Mouse (Mus musculus) left cerebral cortex, postnatal 4 days (tissue): ENCODE measurements around the gene Zbtb20. TPM values are rescaled to one million over a fixed set of nuclear protein-coding genes. Genes with fewer than 3 reads are reported as not detected.

Source experiments
- DNase-seq: peaks from one replicate; pipeline ENCODE4 v3.0.0-alpha.2; 2022
- intact Hi-C: fragments of 180-260 bp; cut with DNase I; formaldehyde crosslinking; loops from one replicate; pipeline ENCODE4 v1.15.1; 2025
- total RNA-seq, 2 experiments: library from RNA; stranded (reverse); gene quantifications; 2 replicates each; pipeline ENCODE4 v1.2.3; 2021

Gene Zbtb20
- total RNA-seq, 2 experiments from 2014 or later, result 93.5 to 99.9 TPM

DNA sequence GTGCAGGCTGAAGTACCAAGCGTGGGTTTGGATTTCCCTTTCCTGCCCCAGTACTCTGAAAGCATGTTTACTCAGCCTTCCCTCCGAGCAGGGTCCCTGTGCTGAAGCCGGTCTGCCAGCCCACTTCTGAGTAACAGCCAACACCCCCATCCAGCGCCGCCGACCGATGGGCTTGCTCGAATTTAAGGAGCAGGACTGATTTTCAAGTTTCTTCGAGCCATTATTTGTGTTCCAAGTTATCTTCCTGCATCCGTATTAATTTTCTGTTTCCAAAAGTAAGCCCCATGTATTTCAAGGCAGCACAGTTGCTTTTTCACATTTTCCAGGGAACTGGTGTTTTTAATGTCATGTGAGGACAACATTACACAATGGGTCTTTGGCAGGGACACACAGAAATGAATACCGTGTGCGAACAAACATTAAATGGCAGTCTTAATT, 664.0 kb downstream of the Zbtb20 start:
- DNase-seq, result peak; percentile 21
- intact Hi-C loops, result no loop called here

- DNase-seq, result no peak
These were observed 664.4 kb downstream of the Zbtb20 start for GRCm38 (mm10) chr16:43540108-43540507.

GRCm38 (mm10) chr16:43540546-43541167, 665.0 kb downstream of the Zbtb20 start:
- intact Hi-C loops, result no loop called here
- DNase-seq, result no peak

More at GRCm38 (mm10) chr16:43540108-43540507, 664.4 kb downstream of the Zbtb20 start:
- intact Hi-C loops, result no loop called here

DNA sequence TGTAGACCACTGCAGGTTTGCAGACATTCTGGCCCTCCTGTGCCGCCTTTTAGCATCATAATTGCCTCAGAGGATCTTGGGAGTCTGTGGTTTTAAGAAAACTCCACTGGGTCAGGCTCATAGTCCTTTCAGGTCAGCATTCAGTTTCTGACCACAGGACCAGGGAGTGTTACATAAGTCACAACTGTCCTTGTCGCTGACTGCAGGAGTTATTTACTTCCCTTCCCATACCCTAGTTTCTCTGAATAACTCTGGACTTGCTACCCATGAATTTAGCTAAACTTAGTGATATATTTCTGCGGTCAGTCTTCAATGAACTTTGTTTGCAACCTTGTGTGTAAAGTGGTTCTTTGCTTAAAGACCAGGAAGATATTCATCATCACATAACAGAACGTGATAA, 669.6 kb downstream of the Zbtb20 start:
- intact Hi-C loops, result no loop called here
- no peak for DNase-seq

- intact Hi-C loops, result no loop called here
- no peak for DNase-seq
These were observed 671.9 kb downstream of the Zbtb20 start for GRCm38 (mm10) chr16:43547323-43548180.

GRCm38 (mm10) chr16:43548774-43549173, 673.1 kb downstream of the Zbtb20 start:
- DNase-seq, result no peak
- intact Hi-C loops, result no loop called here

- intact Hi-C loops, result no loop called here
- no peak for DNase-seq
These were observed 673.9 kb downstream of the Zbtb20 start for GRCm38 (mm10) chr16:43549425-43550089.

GRCm38 (mm10) chr16:43552443-43552842, 676.8 kb downstream of the Zbtb20 start:
- intact Hi-C loops, result no loop called here
- DNase-seq, result no peak

DNA sequence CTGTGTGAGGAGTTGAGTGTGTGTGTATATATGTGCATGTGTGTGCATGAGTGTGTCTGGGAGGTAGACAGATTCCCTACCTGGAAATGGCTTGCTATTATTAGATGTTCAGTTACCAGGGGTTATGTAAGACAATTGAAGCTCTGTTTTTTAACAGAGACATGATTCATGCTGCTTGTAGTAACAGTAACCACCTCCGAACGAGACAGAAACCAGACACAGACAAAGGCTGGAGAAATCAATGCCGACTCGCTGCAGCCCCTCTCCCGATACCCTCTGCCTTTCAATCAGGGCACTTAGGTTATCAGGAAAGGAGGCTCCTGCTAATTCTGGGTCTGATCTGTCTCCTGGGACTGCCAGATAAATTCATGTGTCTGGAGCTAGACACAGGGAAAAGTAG, 681.7 kb downstream of the Zbtb20 start:
- intact Hi-C loops, result no loop called here
- no peak for DNase-seq

GRCm38 (mm10) chr16:43561330-43561729, 685.6 kb downstream of the Zbtb20 start:
- no peak for DNase-seq
- intact Hi-C loops, result no loop called here

GRCm38 (mm10) chr16:43561956-43562355, 686.3 kb downstream of the Zbtb20 start:
- intact Hi-C loops, result no loop called here
- DNase-seq, result no peak

DNA sequence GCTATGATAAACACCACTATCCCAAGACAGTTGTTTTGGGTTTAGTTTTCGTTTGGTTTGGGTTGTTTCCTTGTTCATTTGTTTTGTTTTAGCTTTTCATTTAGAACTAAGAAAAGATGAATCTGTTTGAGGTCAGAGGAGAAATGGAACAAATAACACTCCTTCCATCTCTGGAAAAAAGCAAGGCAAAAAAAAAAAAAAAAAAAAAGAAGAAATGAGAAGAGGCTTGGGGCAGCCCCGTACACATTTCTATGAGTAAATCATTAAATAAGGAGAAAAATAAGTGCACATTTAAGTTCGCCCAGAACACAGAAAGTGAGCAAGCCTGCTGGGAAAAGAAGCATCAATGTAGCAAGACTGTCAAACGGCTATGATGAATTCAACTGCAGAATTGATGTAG, 690.2 kb downstream of the Zbtb20 start:
- intact Hi-C loops, result no loop called here
- DNase-seq, result no peak

DNA sequence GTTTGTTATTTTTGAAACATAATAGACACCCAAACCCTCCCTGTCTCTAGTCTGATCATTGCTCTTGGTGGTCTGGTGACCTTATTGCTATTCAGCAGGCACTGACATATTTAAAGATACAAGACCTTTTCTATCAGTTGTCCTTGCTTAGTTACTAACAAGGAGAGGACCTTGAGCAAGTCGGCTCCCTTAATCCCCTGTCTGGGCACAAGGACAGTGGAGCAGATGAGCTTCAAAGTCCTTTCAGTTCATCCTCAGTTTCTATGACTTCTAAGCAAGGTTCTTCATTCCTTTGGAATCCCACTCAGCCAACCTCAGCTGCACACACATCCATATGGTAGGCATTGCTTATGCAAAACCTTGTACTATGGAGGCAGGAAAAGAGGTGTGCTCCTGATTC, 690.8 kb downstream of the Zbtb20 start:
- intact Hi-C loops, result no loop called here
- DNase-seq, result no peak

DNA sequence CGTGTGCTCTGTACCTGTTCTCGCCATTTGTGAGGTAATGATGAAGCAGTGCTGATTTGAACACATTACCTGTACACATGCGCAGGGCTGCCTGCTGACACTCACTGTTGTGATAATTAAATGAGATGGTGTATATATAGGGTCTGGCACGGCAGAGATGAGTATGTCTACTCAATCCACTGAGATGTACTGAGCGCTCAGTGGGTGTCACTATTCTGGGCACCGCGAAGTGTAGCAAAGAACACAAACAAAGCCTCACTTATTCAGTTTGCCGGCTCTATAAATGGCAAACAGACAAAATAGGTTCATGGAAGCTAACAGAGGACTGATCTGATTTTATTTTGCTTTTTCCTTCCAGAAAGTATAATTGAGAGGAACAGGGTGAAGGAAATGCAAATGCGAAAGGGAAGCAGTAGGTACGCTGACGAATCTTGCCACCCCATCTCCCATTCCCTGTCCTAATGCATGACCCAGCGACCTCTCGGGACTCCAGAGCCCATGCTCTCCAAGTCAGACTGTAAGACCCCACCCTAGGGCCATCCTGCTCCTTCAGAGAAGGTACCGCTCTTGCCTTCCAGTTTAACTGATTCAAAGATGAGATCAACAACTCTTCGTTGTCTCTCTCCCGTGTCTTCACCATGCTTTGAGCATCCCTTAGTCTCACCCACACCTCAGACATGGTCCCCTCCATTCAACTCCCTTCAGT, 695.8 kb downstream of the Zbtb20 start:
- intact Hi-C loops, result loop anchor here (10.0 kb wide), 2 partner anchors 57 to 737 kb away; no protein-coding TSS in a partner anchor
- no peak for DNase-seq

DNA sequence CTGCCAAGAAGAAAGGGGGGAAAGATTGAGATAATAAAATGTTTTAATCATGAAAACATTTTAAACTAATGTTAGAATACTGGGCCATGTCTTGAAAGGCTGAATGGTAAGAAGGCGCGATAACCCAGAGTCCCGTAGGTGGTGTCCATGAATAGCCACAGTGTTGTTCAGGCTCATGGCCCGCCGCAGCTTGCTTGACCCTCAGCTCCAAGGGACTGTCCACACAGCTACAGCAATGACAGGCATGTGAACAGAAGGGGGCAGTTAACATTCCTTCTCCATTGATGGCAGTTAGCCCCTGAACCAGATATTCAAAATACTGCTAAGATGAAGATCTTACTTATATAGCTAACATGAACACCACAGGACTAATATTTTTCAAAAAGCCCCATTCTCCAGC, 696.5 kb downstream of the Zbtb20 start:
- intact Hi-C loops, result loop anchor here (10.0 kb wide), 2 partner anchors 57 to 737 kb away; no protein-coding TSS in a partner anchor
- DNase-seq, result no peak

DNA sequence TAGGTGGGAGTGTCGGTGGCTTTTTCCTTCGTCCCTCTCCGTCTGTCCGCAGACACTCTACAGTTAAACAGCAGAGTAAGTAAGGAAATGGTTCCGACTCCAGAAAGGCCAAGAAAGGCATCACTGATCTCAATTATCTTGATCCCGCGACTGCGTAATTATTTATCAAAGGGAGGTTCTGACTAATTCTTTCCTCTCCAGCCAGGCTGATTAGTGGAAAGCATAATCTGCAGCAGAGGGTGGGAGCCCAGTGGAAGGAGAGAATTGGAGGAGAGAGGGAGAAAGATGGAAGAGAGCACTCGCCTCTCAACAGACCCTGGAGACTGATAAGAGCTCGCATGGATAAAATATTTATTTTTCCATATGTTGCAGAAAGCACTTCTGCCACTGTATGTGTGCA, 697.1 kb downstream of the Zbtb20 start:
- intact Hi-C loops, result loop anchor here (10.0 kb wide), 2 partner anchors 58 to 738 kb away; no protein-coding TSS in a partner anchor
- no peak for DNase-seq

GRCm38 (mm10) chr16:43573181-43573833, 697.6 kb downstream of the Zbtb20 start:
- intact Hi-C loops, result loop anchor here (10.0 kb wide), 2 partner anchors 59 to 739 kb away; no protein-coding TSS in a partner anchor
- DNase-seq, result no peak

- peak; percentile 94 for DNase-seq
- intact Hi-C loops, result loop anchor here (10.0 kb wide), 2 partner anchors 59 to 739 kb away; no protein-coding TSS in a partner anchor
These were observed 698.5 kb downstream of the Zbtb20 start for GRCm38 (mm10) chr16:43574006-43574764.

DNA sequence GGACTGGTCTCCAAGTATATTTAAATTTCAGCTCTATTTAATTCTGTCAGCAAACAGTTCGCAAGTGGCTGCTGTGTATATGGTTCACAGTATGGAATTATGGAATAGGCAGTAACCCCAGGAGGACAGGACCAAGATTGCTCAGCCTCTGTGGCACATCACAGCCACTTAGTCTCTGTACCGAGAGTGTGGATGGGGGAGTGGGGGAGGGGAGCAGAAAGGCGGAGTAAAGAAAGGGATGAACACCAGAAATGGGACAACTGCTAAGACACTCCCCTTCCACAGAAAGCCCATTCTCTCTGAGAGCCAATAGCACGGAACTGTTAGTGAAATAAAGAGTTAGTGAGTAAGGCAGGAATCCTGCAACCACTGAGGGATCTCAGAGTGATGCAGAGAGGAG, 699.4 kb downstream of the Zbtb20 start:
- DNase-seq, result peak; percentile 41
- intact Hi-C loops, result loop anchor here (10.0 kb wide), 2 partner anchors 60 to 740 kb away; no protein-coding TSS in a partner anchor
